Mouse (Mus musculus) brain, embryonic 14.5 days (tissue): ENCODE results near the gene Fhdc1.

Source experiments
- CTCF ChIP-seq: fragments of 200-500 bp; IDR thresholded peaks from 2 replicates; pipeline ENCODE4 v1.5.1; 2012; ENCODE audit warnings: inconsistent platforms, mild to moderate bottlenecking, moderate library complexity, borderline replicate concordance; ENCODE audit not compliant: insufficient read depth, insufficient read length; ENCODE audit errors: extremely low read depth
- POLR2A ChIP-seq: fragments of 200-500 bp; IDR thresholded peaks from 2 replicates; pipeline ENCODE4 v1.6.1; 2012; ENCODE audit warnings: mild to moderate bottlenecking, inconsistent platforms, borderline replicate concordance; ENCODE audit not compliant: poor library complexity, insufficient read depth, insufficient read length, severe bottlenecking; ENCODE audit errors: extremely low read depth

DNA sequence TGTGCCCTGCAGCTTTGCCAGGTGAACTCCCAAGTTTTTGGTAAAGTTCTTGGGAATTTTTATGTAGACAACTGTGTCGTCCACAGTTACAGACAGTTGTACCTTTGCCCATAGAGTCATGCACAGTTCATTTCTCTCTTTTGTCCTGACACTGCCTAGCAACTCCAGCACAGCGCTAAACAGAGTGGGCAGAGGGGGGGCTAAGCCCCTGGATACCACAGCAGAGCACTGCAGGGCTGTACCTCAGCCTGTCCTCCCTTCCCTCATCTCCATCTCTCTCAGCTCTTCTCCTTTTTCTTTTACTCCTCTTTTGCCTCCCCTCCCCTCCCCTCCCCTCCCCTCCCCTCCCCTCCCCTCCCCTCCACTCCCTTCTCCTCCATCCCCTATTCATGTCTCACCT lies 77.5 kb downstream of the Fhdc1 start:
- no peak for TF ChIP-seq POLR2A
- no peak for TF ChIP-seq CTCF
